Mouse (Mus musculus) kidney, adult 18-20 months (tissue): ENCODE measurements around the gene Agtr1b.

Experiments used
- DNase-seq: peaks from one replicate; pipeline ENCODE4 v3.0.0; 2021

The Agtr1b gene

DNA sequence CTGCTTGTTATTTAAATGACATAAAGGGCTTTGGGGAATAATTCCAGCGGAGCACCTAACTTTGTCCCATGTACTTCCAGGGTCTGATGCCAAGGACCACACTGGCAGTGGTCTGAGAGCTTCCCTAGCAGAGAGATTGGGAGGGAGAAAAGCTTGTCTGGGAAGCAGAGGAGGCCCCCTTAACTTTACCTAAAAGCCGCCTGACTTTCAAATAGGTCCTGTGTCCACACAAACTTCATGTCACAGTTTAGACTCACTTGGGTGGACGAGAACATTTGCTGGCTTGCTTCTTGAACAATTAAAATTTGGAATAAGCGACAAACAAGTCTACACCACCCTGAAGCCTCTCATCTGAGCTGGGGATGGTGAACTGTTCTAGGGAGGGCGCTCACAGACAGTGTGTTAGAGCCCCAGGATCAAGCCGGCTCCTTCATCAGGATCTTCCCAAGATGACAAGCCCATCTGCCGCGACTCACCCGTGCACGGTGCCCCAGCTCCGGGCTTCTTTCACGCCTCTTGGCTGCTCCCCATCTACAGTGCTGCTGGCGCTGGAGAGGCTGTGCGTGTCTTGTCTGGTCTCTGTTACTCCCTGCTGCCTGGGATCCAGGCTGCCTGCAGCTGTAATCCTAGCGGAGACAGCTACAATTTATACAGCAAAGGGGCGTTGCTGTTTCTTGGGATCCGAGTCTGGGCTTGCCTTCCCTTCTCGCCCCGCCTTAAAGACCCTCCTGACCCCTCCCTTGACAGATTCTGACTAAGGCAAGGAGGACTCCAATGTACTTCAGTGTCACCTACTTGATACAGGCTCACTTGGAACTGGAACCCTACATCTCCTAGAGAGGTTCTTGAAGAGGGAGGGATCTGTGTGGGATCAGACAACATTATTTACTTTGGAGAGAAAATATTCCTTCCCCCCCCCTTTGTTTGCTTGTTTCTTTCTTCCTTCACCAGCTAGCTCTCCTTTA is at the start of gene Agtr1b:
Agtr1b (minus strand) TSS at position 620 of the 965 bp plus-strand sequence.
- DNase-seq = no peak

DNA sequence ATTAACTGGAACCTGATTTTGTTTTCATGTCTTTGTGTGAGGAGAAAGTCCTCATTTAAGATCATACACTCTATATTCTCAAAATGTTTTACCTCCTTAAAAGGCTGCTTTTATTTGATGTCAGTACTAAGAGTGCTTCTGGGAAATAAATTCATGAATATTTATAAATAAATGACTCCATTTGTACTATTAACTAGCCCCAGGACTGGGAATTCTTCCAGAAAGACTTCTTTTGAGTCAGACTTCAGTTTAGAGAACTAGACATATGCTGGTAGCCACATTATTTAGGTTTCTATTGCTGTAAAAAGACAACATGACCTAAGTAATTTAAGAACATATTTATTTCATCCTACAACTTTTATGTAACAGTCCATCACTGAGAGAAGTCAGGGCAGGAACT is 13.4 kb downstream of the Agtr1b start:
- no peak for DNase-seq

DNA sequence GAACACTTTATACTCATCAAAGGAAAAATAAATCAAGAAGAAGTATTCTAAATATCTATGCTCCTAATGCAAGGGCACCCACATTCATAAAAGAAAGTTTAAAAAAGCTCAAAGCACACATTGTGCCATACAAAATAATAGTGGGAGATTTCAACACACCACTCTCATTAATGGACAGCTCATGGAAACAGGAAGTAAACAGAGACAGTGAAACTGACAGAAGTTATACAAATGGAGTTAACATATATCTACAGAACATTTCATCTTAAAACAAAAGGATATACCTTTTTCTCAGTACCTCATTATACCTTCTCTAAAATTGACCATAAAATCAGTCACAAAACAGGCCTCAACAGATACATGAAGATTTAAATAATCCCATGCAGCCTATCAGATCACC is 18.8 kb downstream of the Agtr1b start:
- no peak for DNase-seq

DNA sequence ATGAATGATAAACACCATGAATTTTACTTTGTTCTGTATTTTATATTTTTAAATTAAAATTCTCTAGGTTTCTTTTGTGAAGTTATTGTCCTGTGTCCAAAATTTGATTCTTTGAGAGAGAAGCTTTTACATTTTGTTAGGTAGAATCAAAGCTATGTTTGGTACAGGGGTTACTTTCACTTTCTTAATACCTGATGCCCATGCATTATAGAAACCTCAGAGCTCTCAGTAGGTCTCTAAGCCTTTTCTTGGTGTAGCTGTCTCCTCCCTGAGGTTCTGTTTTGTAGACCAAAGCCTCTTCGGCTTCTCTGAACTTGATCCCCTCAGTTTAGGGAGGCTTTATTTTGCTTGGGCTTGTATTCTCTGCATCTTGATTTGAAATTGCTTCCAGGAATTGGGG is 26.6 kb downstream of the Agtr1b start:
- no peak for DNase-seq

DNA sequence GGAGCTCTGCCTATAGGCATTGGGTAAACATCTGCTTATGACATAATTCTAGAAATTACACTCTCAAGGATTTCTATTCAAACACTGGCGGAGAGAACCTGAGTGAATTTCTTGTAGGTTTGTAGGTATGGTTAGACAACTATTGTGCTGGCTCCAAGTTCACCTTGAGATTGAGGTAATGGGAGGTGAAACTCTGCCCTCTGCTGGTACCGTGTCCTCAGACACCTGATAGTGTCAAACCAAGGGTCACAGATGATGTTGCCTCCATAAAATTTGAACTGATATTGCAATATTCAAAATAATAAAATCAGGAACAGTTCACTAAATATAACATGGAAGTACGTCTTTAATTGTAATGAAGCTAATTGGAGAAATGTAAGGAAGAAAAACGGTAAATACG is 32.3 kb downstream of the Agtr1b start:
- DNase-seq = no peak

DNA sequence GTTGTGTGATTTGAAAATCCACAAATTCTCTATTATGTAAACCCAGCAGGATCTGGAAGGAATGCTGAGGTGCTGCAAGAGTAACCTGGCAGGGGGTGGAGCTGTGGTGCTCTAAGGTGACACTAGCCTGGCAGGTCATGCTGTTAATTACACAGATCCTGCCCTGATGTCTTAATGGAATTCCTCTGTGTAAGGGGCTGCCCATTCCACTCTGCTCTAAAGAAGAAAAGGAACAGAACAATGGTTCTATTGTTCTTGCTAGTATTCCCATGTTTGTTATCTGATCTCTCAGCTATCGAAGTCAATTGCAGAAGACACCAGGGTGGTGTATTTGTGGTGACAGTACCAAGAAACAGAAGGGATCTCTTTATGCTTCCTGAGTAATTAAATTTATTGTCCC is 49.7 kb downstream of the Agtr1b start:
- no peak for DNase-seq

DNA sequence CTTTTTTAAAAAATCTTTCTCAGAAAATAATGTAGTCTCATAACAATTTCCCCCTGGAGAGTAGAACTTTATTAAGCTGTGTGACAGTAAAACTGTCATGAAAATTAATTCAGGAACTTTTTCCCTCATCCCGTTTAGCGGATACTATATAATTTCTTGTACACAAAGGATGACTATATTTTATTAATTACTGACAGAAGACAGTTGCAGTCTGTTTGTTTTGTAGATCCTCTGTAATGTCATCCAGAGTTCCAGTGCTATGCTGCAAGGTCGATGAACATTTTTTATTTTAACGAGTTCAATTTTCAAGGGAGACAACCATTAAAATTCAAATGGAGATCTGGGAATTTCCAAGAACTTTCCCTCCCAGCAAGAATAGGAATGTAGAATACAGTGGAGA is 57.8 kb downstream of the Agtr1b start:
- DNase-seq = no peak

DNA sequence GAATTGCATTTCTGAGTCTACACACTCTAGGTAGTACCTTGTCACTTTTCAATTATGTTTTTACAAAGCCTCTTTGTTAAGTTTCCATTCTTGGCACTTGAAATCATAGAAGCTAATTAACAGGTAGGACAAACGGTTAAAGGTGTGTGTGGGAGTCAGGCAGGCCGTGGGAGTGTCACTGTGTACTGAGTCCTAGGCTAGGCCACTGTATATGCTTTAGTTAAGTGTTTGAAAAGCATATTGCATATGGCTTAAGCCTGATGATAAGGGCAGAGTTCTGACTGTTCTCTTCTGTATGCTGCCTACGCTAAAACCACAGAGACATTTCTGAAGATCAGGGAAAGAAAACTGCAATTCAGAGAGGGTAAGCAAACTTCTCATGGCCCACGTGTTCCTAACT is 59.7 kb downstream of the Agtr1b start:
- no peak for DNase-seq

DNA sequence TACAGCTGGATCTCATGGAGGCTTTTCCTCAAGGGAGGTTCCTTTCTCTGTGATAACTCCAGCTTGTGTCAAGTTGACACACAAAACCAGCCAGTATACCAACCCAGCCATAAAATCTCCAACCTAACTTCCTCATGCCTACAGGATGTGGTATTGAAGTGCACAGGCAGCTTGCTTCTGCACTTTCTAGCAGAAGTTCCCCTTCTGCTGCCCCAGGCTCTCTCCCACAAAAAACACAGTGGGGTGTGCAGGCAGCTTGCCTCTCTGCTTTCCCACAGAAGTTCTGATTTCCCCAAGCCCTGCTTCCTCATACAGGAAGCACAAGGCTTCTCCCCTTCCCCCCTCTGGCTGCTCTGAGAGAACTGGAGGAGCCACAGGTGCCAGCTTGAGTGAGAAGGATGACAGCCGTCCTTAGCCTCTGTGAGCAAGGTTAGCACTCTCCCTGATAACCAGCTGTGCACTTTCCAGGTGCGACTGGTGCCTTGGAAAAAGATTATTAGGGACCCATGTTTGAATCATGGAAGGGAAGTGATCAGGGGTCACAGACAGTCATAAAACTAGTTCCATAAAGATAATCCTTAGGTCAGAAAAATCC is 62.1 kb downstream of the Agtr1b start:
- no peak for DNase-seq

DNA sequence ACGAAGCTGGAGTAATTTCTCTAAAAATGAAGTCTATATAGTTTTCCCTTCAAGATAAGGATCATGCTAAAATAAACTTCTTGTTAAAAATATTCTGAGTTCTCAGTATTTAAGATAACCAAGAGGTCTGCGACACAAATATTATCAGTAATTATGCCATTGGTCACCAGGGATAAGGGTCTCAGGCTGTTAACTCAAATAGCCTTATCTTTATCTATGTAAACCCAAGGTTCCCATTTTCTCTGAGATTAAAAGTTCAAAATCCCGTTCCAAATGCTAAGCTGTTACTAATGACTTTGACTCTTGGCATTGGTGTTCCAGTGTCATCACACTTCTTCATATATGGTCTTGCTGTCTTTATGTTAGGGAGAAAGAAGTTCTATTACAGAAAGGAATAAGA is 71.4 kb downstream of the Agtr1b start:
- no peak for DNase-seq

DNA sequence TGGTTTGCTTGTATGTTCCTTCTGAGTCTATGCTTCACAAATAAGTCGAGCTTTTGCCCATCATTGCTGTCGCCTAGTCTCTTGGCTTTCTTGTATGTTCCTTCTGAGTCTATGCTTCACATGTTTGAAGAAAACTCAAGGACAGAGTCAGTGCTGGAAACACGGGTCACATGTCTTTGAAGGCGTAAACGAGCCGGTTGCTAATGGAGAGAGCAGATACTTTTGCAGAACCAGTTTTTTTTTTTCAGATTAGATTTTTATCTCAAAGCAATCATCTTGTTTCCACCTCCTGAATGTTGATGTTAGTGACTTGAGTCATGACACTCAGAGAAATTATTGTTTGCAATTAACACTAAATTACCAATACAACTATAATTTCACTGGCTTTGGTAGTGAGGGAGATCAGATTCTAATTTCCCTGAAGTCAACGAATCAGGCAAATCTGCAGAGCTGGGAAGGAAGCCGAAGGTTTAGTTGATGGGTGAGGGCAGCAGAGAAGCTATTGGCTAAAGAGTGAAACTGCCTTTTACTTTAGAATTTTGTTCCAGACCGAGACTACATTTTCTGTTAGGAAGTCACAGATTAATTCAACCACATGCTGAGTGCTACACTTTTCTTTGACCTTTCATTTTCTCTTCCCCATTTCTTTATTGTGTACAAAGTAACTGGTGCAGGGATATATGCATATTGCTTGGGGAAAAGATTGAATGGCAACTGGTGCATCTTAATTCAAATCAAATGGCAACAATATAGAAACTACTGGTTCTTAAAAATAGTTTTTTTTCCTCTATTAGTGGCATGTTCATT is 72.2 kb downstream of the Agtr1b start:
- no peak for DNase-seq

DNA sequence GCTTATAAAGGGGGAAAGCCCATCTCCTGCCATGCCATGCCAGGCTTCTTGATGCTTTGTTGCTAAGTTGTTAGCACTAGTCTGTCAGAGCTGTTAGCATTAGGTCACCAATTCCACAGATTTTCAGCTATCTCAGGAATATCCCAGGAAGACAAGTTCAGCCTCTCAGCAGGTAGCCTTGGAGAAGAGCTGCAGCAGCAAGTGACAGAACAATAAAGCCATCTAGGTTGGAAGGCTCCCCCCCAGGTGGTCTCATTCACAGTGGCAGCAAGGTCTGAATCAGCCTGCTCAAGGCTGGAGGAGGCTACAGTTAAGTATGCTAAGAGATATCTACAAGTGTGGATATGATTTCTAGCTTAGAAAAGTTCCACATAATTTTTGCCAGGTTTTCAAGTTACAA is 75.6 kb downstream of the Agtr1b start:
- no peak for DNase-seq

DNA sequence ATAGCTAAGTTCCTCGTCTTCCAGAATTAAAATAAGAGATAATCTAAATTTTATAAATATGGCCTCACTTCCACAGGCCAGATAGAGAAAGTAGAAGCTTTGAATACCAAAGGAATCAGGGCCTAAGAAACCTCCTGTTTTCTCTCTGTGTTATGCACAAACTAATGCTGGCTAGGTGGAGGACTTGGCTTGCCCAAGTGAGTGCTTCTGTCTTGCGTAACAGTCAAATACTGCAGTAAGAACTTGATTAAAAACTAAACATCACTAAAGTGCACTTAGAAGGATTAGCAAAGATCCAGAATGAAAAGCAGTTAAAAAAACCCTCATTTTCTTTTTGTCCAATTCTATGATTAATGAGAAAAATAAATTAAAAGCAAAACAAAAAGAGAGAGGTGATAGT is 78.2 kb downstream of the Agtr1b start:
- DNase-seq = no peak

DNA sequence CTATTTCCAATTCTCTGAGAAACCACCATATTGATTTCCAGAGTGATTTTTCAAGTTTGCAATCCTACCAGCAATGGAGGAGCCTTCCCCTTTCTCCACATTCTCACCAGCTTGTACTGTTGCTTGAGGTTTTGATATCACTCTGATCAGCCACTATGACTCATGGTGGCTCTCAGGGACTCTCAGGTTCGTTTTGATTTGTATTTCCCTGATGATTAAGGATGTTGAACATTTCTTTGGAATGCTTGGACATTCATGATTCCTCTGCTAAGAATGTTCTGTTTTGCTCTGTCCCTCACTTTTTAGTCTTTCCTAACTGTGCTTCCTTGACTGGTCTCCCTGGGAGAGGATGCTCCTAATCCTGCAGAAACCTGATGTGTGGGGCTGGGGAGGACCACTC is 85.2 kb downstream of the Agtr1b start:
- DNase-seq = no peak

DNA sequence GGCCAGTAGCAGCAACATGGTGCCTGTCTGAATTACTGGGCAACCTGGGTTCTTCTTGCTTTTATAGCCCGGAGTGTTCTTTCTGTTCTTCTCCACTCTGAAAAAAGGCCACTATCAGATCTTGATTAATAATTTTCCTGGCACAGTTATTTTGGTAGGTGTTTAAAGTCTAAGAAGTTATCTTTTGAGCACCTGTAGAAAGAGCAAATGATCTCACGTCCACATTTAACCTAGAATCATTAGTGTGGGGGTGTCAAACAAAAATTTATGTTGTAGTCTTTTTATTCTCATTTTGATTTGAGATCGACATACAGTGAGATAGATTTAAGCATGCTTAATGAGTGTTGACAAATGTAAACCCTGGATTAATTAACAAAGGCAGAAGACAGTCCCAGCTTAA is 91.3 kb downstream of the Agtr1b start, which contains the start of gene Cpb1:
Cpb1 (minus strand) TSS at position 101 of the 400 bp plus-strand sequence.
- DNase-seq = no peak
